Mouse (Mus musculus) cerebral cortex, adult 2 months (tissue): ENCODE results near the gene Pax2.

Source experiments
- WGBS: fragments of 180-500 bp; shearing (Covaris S2); methylation state at CpG from one replicate; pipeline ENCODE4 v1.1.7; 2018; 5-methylcytosine and 5-hydroxymethylcytosine counted together

Gene Pax2

DNA sequence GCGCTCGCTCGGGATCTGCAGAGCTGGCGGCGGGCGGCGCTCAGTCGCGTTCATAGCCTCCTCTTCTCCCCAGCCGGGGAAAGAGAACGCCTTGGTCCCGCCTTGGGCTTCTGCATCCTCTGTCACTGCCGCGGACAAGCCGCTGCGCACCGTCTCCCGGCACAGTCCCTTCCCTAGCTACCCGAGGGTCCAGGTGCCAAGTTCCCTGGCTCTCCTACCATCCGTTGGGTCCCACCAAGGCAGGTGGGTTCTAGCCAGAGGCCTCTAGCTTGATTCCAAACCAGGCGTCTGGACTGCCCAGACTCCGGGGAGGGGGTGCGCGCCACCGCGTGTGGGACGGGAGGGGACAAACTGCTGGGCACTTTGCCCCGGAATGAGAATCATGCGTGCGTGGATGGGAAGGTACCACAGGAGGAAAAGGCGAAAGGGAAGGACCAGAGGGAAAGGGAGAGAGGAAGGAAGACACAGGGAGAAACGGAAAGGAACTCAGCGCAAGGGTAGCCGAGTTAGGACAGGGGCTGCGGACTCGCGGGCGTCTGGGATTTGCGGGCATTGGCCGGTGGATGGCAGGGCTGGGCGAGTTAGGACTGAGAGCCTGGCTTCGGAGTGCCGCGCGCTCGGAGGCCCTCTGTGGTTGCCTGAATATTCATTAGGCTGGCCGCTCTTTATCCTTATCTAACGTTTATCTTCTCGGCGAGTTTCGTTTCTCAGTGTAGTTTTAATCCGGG lies at the start of gene Pax2:
Gene Pax2 (plus strand): TSS at position 353 of the 728 bp plus-strand sequence.
- WGBS = 1% methylated on average over 52 of the region's 52 CpGs

DNA sequence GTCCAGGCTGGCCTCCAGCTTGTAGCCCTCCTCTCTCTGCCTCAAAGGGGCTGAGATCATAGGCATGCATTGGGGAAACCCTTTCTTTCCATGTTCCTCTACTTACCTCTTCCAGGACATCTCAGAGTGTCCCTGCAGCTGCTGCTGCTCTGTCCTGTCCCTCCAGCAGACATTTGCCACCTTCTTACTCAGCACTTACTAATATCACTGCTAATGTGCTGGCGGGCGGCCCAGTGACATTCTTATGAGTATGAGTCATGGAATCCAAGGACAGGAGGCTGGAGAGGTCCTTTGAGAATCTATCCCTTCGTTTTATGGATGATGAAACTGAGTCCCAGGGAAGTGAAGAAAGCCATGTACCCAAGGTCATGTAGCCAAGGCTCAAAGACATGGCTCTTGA lies 47.0 kb upstream of the Pax2 start:
- WGBS = 61% methylated on average over 3 of the region's 3 CpGs

DNA sequence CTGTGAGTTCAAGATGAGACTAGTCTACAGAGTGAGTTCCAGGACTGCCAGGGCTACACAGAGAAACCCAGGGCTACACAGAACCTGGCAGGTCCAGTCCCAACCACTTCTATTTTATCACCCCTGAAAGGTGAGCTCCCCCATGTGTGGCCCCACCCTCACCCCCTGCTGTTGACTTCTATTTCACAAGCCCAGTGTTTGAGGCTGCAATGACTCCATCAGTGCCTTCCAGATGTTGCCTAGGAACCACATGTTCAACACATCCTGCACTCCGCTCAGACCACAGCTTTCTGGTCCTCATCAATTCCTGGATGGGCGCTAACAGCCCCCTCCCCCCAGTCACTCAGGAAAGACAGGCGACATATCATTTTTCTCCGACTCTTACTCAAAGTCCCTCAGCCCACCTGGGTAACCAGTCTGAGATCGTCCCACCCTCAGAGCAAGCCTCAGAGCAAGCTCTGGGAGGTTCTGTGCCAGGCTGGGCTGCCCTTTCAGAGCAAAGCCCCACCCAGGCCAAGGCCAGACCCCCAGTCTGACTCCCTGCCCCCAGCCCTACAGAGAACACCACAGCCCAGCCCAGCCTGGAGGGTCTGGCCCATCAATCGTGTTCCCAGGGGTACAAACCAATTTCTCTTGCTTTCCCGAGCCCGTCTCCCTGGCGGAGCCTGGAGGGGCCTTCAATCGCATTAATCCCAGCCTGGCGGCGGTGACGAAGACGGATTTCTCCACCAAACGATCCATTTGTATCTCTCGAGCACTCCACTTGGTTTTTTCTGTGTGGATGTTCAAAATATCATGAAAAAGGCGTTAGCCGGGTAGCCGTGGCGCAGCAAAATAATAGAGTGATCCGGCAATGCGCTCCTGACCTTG lies 38.9 kb upstream of the Pax2 start:
- WGBS = 80% methylated on average over 22 of the region's 22 CpGs

DNA sequence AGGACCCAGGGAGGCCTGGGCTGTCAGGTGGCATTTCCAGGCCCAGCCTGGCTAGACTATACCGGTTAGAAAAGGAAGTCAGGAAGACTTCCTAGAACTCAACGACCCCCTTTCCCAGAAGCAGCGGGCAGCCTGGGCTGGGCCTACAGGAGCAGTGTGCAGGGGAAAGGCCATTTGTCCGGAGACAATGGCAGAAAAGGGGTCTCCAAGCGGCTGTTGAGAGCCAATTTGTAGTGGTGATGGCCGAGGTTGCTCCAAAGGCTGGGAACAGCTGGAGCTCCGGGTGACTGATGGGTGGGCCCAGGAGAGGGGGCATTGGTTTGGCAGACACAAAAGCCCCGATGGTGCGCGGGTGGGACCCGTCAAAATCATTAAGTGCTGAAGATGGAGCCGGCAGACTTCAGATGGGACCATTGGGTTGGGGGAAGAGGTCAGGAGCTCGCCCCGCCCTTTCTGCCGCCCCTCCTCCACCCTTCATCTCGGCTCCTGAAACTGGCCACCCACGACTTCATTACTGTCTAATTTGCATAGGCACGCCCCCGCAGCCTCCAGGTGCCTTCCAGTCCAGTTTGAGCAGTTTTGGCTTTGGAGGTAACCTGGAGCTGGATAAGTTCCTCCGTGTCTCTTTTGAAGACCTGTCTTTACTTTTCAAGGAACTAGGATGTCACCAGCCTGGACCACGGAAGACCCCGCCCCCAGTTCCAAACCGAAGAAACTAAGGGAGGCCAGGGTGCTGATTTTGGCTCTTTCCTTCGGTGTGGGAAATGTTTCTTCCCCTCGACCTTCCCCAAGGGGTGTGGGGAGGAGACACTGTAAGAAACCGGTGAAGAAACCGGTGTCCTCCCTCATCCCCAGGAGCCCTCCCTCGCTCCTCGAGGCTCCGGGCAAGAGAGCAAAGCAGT lies 36.3 kb upstream of the Pax2 start:
- 16% methylated on average over 30 of the region's 30 CpGs for WGBS

DNA sequence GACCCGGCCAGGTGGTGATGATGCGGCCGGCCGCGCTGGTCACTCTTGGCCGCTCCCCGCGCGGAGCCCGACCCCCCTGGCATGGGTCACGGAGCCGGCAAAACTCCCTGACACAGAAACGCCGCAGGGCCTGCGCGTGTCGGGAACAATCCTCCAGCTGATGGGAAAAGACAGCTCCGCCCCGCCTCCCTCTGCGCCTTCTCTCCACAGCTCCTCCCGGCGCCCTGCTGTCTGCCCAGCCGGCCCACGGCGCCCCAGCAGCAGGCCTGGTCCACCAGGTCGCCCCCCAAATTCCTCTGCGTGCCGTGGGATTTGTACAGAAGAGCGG lies 35.7 kb upstream of the Pax2 start:
- WGBS = 2% methylated on average over 29 of the region's 29 CpGs

DNA sequence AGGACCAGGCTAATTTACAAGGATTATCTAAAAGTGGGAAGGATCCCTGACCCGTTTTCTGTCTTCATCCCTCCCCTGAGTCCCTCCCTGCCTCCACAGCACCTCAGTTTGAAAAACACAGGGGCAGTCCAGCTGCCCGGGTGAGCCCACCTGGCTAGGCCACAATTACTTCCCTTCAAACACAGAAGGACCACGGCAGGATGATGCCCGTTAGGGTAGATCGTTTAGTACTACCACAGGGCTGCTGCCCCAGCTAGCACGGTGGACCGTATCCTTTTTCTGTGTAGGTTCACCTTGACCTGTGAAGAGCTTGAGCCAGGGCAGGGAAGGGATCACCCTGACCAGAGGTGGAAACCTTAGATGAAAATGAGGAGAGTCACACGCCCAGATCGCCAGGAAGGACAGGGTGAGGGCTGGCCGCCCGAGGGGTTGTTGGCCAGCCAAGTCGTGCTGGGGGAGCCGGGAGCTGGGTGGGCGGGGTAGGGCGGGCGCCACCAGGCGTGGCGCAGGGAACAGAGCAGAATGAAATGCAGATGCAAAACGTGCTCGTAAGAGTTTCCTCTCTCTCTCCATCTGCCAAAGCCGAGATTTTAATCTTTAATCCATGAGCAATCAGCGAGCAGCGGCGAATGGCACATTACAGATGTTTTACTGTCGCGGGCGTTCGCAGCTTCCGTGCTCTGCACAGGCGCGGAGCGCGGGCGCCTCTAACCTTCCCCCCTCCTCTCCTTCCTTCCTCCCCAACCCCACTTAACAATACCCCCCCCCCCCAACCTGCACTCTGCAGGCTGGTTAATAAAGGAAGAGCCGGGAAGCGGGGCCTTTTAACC lies 32.0 kb upstream of the Pax2 start:
- 7% methylated on average over 36 of the region's 36 CpGs for WGBS

DNA sequence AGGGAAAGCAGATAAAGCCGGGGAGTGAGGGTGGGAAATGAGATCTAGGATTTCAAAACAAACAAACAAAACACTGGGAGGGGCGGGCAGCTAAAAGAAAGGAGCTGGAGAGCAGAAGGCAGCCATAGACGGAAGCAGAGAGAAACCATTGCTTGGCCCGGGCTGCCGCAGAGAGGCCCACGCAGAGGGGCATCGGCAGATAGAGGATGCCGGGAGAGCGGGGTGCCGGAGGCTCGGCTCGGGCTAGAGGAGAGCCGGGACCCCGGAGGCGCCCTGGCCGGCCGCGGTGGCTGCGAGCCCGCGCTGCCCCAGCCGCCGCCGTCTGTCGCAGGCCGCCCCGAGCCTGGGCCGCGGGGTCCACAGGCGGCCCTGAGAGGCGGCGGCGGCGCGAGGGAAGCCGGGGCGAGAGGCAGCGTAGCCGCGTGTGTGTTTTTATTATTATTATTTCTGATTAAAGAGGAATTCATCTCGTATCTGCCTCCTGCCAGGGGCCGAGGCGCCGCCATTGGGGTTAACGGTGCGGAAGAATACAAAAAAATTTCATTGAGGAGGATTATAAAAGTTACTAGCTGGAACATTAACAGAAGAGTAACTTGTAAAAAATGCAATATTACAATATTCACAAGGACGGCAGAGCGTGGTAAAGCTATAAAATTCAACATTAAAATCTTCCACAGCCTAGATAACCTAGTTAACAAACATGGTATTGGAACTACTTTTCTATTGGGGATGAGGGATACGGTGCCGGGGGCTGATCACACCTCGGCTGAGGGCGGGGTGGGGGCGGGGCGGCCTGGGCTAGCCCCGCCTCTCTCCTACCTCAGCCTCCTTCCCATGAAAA lies 29.7 kb upstream of the Pax2 start:
- 3% methylated on average over 55 of the region's 55 CpGs for WGBS

DNA sequence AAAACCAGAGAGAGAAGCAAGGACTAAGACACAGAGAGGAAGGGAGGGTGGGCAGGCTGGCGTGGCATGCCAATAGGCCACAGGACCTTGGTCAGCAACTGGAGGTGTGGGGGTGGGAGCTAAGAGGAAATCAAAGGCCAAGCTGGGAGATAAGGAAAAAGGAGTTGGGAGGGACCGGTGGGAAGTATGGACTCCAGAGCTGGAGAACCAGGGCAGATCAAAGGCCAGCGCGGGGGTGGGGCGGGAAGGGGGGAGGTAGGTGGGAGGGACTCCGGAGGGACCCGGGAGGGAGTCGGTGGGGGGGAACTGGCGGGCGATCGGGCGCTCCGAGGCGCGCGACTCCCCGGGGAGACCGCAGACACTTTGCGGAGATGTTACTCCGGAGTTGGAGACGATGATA lies 21.7 kb upstream of the Pax2 start:
- WGBS = 3% methylated on average over 21 of the region's 21 CpGs

DNA sequence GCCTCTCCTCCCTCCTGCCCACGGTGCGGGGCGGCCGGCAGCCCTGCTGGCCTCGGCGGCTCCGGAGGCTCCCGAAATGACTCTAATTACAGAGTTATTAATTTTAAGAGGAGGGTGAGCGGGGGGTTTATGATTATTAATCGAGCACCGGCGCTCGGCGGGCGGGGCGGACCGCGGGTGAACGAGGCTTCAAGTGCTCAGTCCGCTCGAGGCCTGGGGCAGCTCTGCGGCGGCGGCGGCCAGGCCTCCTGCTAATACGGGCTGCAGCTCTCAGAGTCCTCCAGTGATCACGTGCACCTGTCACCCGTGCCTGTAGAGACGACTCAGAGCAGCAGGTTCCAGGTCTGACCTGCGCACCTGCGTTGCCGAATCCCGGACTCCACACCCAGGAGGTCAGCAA lies 21.2 kb upstream of the Pax2 start:
- 2% methylated on average over 33 of the region's 33 CpGs for WGBS

DNA sequence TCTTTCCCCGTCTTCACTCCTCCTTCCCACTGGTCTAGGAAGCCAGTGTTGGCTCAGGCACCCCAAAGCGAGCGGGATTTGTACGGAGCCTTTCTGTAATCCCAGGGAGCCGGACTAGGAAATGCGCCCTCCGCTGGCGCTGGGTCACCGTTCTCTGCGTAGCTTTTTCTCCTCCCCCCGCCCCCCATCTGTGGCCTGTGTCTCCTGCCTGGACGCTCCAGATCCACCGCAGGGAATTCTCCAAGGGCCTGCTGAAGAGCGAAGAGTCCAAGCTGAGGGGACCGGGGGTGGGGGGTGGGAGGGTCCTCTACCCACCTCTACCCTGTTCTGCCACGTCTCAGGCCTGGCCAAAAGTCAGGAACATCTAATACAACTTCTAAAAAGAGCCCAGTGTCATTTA lies 15.5 kb upstream of the Pax2 start:
- WGBS = 3% methylated on average over 16 of the region's 16 CpGs

DNA sequence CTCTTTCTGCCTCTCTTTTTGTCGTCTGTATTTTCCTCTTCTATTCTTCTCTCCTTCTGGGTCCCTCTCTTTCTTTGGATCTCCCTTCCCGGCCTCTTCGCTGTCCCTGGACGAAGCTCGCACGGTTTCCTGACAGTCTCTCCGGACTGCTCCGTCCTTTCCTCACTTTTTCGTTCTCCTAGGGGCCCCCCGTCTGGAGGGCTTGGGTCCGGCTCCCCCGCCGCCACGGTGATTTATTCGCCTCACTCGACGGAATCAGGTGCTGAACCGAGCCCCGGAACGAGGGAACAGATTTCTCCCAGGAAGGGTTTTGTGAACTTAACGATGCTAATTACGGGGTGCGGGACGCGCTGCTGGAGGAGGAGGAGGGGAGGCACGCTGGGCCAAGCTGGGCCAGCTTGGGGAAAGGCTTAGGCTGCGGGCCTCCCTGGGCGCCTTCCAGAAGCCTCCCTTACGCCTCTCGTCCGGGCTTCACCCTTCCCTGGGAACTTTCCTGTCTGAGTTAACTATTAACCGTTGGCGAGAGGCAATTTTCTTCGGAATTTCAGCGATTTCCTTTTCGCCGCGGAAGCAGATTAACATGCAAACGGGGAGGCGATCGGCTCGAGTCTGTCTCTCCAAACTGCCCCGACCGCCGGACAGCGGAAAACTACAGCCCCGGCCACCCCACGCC lies 14.6 kb upstream of the Pax2 start:
- 2% methylated on average over 48 of the region's 48 CpGs for WGBS

DNA sequence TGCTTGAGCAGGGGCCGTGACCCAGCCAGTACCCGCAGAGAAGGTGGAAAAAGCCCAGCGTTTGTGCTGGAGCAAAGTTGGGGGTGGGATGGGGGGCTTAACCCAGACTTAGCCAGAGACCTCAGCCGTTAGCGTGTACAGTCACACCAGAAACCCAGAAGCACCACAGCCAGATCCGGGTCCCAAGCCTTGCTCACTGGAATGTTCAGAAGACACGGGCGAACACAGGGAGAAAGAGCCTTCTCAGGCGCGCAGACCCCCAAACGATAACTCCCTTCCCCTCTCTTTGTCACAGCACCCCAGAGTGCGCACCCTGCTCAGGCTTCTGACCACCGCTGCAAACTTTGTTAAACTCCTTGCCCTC lies 14.1 kb upstream of the Pax2 start:
- WGBS = 4% methylated on average over 13 of the region's 13 CpGs

DNA sequence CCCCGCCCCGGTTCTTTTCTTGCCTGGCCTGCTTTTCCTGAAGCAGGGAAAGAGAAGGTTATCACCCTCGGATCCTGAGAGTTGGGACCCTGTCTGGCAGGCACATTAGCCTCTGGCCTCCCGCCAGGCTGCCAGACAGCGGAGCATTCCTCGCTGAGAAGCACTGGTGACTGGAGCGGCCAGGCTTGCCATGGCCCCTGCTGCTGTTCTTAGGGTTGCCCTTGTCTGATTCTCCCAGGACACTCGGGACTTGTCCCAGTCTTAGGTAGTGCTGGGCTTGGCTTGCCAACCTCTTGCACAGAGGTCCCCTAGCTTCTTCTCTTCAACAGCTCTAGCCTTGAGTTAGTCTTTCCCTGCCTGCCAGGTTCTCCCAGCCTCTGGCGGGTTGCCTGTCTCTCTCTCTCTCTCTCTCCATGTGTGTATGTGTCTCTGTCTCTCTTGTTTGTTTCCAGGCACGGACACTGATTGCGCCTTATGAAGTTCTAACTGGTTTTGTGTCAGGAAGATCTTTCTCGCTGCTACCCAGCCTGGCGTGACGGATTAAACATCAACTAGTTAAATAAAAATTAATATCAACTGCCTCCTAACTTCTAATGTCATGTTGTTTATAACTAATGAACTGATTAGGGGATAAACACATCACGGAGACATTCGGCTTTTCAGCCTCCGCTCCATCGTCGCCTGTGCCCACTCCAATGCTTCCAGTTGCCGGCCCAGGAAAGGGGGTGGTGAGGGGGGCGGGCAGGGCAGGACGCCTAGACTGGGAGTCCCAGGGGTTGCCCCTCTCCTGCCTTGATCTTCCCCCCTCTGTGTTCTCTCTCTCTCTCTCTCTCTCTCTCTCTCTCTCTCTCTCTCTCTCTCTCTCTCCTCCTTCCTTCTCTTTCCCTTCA lies 13.5 kb upstream of the Pax2 start:
- WGBS = 3% methylated on average over 22 of the region's 22 CpGs

DNA sequence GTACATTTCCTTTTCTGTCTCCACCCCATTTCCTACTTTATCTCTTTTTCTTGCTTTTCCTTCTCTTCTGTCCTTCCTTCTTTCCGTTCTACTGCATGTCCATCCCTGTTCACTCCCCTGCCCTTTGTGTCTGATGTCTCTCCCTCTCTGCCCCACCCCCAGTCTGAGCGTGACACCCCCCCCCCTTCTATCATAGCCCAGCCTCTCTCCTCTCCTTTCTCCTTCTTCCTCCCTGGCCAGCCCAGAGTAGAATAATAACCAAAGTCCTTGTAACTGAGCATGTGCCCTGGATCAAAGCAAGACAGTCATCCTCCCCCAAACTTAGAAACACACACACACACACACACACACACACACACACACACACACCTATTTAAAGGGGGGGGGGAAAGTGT lies 12.8 kb upstream of the Pax2 start:
- 3% methylated on average over 2 of the region's 2 CpGs for WGBS

DNA sequence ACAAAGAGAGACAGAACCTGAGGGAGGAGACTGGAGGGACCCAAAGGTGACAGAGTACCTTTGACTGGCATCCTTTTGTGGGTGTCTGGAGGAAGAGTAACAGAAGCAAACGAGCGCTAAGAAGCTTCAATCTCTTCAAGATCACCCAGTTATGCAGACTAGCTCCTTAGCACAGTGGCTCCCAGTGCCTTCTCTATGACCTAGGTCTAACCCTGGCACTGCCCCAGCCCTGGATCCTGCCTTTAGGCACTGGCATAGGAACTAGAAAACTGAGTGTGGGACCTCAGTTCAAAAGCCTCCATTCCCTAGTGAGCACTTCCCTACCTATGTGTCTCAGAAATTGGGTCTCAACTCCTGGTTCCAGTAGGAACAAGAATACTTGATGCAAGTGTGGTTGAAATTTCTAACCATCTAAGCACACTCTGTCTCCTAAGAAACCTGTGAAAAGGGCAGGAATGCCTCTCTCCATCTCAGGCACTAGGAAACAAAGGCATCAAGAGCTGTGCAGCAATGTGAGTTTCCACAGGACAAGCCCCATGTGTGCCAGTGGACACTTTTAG lies 11.8 kb upstream of the Pax2 start:
- WGBS = 4% methylated on average over 2 of the region's 2 CpGs

DNA sequence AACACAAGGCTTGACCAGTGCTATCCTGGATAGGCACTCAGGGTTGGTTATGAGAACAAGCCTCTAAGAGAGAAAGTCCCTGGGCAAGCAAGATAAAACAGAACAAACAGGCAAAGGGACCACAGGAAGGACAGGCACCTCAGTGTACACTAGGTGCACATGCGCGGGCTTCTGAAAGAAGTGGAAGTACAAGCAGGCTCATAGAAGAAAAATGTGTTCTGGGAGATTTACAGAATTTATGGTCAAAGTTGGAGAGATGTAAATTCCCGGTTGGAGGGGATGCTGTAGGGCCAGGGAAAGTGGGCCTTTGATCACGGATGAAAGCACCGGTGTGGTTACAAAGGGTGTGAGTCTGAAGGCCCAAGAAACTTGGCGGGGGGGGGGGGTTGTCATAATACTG lies 10.1 kb upstream of the Pax2 start:
- 7% methylated on average over 6 of the region's 6 CpGs for WGBS

DNA sequence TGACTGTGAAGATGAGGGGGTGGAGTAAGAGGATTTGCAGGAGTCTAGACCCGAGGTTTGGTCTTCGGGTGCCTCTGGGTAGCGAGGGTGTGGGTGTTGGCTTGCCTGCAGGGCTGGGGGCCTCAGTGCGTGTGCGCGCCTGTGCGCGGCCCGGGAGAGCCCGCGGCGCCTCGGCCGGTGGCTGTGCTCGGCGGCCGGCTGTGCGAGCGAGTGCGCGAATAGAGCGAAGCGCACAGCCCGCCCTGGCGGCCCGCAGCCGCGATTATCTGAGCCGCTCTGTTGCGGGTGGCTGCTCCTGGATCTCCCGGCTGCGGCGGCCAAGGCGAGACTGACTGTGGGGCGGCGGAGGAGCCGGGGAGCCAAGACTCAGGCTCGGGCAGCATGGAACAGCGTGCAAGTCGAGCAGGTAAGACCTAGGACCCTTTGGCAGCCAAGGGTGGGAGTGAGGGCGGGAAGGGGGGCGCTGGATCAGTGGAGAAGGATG lies 9.3 kb upstream of the Pax2 start:
- WGBS = 3% methylated on average over 42 of the region's 42 CpGs

DNA sequence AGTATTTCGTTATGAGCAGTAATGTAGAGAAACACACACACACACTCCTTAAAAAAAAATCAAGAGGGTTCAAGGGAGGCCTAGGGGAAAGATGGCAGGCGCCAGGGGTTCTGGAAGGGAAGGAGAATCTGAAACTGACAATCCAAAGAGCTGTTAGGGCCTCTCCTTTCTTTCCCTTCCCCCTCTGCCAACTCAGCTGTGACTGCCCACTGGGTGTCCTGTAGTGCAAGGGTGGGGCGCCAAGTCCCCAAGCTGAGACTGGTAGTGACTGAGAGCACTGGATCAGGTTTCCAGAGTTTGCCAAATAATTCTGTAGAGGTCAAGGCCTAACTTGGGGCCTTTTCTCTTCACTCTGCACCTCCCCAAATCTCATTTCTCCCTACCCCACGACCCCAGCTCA lies 8.4 kb upstream of the Pax2 start:
- WGBS = 25% methylated on average over 4 of the region's 4 CpGs

DNA sequence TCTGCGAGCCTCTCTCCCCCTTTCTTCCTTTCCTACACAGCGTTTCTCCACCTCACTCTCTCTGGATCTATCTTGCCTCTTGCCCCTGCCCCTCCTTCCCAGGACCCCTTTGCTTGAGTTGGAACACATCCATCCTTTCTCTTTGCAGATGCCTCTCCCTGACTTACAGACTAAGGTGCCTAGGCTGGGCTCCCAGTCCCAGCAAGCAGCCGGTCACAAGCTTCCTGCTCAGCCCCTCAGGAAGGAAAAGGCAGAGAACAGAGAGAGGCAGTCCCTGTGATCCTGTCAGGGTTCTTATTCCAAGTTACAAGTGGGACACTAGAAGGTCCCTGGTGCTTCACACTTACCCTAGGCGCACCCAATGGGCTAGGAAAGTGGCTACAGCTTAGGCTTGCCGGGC lies 7.6 kb upstream of the Pax2 start:
- WGBS = 8% methylated on average over 5 of the region's 5 CpGs
